Mouse (Mus musculus): ENCODE measurements around the gene Eogt.

Eogt gene

DNA sequence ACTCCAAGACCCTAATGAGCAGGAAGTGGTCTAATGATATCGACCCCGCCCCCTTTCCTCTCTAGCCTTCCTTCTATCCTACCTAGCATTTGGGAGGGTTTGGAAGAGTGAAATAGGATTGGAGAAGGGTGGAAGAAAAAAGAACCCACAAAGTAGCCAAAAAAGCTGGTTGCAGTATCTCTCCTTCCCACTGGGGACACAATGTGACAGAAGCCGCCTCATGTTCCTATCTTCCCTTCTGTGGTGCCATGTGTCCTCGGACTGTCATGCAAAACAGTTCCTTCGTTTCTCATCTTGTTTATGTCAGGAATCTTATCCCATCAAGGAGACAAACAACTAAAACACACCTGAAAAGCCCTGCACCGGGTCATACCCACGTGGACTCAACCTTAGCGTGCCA is 42.9 kb downstream of the Eogt start:
- no peak for DNase-seq (ENCODE audit: low spot score)

DNA sequence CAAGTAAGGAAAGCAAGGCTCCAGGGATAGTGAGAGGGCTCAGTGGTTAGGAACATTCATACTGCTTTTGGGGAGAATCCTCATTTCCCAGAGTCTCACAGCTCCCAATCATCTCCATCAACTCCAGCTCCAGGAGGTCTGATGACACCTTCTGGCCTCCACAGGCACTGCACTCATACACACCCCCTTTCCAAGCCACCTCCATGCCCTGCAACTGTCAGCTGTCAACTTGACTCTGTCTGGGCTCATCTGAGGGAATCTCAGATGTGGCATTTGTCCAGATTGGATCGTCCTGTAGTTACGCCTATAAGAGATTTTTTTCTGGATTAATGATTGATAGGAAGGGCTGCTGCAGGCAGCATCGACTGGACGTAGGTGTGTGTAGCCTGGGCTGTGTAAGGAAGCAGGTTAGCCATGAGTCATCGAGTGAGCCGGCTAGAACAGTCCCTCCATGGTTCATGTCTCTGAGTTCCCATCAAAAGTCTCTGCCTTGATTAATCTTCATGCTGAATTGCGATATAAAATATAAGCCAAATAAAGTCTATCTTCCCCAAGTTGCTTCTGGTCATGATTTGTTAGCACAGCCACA is 44.6 kb downstream of the Eogt start:
- DNase-seq (ENCODE audit: low spot score) = no peak

DNA sequence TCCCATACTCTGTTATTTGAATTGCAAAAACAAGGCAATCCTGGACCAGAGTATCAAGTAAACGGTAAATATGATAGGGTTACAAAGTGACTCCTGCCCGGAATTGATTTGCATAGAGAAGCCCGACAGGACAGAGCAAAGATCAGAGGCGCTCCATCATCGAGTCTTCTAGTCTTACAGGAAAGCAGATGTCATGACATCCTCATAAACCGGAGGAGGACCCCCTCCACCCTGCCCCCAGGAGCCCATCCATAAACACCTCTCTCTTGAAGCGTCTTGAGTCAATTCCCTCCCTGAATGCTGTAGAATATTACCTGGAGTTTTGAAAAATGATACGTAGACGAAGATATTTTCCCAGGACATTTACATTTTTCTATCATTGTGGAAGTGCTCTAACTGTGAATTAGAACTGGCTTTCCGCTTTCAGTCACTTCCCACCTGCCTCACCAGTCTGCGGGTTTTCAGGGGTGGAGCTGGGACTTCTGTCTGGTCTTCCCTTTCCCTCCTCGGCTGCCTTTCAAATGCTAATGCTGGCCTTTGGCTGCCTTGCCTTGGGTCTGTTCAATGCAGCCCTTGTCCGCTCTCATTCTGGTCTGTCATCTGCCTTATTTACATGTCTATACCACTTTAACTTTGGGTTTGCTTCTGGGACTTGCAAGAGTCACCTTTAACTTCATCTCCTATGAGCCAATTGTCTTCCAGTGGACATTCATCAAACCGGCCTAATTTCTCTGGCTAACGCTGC is 46.9 kb downstream of the Eogt start:
- no peak for DNase-seq (ENCODE audit: low spot score)

DNA sequence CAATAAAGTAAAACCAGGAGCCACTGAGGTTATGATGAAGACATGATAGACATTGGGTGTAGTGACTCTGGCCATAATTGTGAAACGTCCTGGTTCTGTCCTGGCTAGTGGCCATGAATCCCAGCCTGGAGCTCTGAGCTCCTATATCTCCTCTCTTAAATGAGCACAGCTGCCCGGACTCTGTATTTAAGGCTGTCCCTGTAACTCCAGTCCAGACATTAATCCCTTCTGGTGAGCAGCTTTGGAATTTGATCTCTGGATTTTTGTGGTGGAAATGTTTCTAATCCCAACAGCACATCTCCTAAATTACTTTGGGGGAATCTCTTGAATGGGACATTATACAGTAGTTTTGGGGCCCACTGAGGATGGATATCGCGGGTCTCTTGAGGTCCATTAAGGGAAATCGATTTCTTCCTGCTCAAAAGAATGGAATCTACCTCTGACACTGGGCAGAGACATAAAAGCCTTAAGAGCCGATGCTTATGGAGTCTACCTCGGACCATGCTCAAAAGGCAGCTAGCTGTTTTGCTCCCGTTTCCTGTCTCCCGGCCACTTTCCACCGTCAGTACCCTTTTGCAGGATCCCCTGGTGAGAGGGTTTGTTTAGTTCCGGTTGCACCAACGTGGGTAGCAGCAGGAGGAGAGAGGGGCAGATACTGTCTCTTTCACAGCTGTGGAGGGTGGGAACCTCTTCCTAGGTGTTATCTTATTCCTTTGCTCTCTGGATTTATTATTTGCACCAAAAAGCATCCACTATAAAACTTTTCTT is 47.6 kb downstream of the Eogt start:
- no peak for DNase-seq (ENCODE audit: low spot score)

DNA sequence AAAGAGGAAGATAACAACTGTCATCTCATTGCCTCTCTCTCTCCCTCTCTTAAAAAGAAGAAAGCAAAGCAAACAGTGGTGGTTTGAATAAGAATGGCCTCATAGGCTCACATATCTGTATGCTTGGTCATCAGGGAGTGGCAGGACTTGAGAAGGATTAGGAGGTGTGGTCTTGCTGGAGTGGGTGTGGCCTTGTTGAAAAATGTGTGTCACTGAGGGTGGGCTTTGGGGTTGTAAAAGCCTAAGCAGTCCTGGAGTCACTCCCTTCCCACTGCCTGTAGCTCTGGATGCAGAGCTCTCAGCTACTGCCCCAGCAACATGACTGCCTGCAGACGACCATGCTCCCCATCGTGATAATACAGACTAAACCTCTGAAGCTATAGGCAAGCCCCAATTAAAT is 66.6 kb downstream of the Eogt start:
- no peak for DNase-seq (ENCODE audit: low spot score)

DNA sequence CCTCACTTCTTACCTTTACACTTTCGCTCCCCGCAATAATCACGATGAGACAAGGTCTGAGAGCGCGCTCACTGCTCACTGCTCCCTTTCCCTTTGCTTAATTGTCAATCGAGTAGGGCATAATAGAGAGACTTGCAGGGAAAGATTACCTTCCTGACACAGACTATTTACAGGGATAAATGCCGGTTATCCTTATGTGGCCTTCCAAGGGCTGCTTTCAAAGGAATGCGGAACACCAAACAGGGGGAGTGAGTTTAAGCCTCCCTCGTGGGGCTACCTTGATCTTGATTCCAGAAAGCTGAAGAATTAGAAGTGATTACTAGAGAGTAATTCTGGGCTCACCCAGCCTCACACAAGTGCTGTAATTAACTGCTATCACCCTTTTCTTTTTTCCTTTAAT is 69.0 kb downstream of the Eogt start:
- no peak for DNase-seq (ENCODE audit: low spot score)

DNA sequence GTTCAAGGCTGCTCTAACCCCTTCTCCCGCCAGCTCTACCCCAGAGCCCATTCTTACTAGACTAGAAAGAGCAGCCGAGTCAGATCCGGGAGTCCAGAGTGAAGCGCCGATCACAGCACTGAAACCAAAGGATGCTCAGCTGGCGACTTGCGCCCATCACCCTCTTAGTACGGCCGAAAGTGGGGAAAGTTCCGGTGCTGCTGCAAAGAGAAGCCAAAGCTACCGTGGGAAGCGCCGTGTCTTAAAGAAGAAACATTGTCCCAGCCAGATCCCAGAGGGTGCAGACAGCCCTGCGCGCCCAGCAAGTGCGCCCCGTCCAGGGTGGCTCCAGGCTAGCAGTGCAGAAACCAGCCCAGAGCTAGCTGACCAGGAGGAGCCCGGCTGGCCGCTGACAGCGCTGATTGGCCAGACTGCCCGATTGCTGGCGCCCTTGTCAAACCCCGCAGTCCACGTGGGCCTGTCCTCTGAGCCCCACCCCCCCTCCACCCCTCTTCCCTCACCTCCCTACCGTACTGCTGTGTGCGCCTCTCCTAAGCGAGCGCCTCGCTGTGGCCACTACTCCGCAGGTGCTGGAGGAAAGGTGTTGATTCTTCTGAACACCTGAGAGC is 88.8 kb downstream of the Eogt start, which contains the start of gene Fam19a4:
Gene Fam19a4, minus strand, starts transcription at position 340 of the 608 bp plus-strand sequence.
- DNase-seq (ENCODE audit: low spot score) = no peak
